Mouse (Mus musculus): ENCODE results near the gene Nr1h2. TPM values are rescaled to one million over a fixed set of nuclear protein-coding genes. Genes with fewer than 3 reads are reported as not detected.

Nr1h2 gene
- total RNA-seq (2014; fragmentation: Nextera tagmentation) = 56.8 and 63.3 TPM in 2 replicates
- 21.5 and 34.6 TPM in 2 replicates for total RNA-seq (2017)

GRCm38 (mm10) chr7:44553826-44554225, at the start of gene Nr1h2:
Nr1h2 (minus strand) TSS chr7:44553951.
- ATAC-seq (replicated peaks; ENCODE audit: poor library complexity, severe bottlenecking) = peak; percentile 67

- no peak for ATAC-seq (replicated peaks; ENCODE audit: poor library complexity, severe bottlenecking)
These were observed 49.6 kb upstream of the Nr1h2 start for GRCm38 (mm10) chr7:44603186-44603855.

GRCm38 (mm10) chr7:44602443-44602842, 48.7 kb upstream of the Nr1h2 start:
- ATAC-seq (replicated peaks; ENCODE audit: poor library complexity, severe bottlenecking) = no peak

- no peak for ATAC-seq (replicated peaks; ENCODE audit: poor library complexity, severe bottlenecking)
These were observed 47.9 kb upstream of the Nr1h2 start for GRCm38 (mm10) chr7:44601646-44602045.

GRCm38 (mm10) chr7:44600691-44601262, 47.0 kb upstream of the Nr1h2 start:
- ATAC-seq (replicated peaks; ENCODE audit: poor library complexity, severe bottlenecking) = no peak

- ATAC-seq (replicated peaks; ENCODE audit: poor library complexity, severe bottlenecking) = no peak
These were observed 44.6 kb upstream of the Nr1h2 start for GRCm38 (mm10) chr7:44598336-44598735.

GRCm38 (mm10) chr7:44597666-44598065, 43.9 kb upstream of the Nr1h2 start:
- no peak for ATAC-seq (replicated peaks; ENCODE audit: poor library complexity, severe bottlenecking)

GRCm38 (mm10) chr7:44596996-44597538, 43.3 kb upstream of the Nr1h2 start:
- no peak for ATAC-seq (replicated peaks; ENCODE audit: poor library complexity, severe bottlenecking)

GRCm38 (mm10) chr7:44596051-44596450, 42.3 kb upstream of the Nr1h2 start:
- ATAC-seq (replicated peaks; ENCODE audit: poor library complexity, severe bottlenecking) = no peak

GRCm38 (mm10) chr7:44595131-44595561, 41.4 kb upstream of the Nr1h2 start:
- ATAC-seq (replicated peaks; ENCODE audit: poor library complexity, severe bottlenecking) = no peak

GRCm38 (mm10) chr7:44594291-44594690, 40.5 kb upstream of the Nr1h2 start:
- ATAC-seq (replicated peaks; ENCODE audit: poor library complexity, severe bottlenecking) = no peak

GRCm38 (mm10) chr7:44593775-44594174, 40.0 kb upstream of the Nr1h2 start:
- peak; percentile 55 for ATAC-seq (replicated peaks; ENCODE audit: poor library complexity, severe bottlenecking)

- no peak for ATAC-seq (replicated peaks; ENCODE audit: poor library complexity, severe bottlenecking)
These were observed 39.3 kb upstream of the Nr1h2 start for GRCm38 (mm10) chr7:44593051-44593450.

- no peak for ATAC-seq (replicated peaks; ENCODE audit: poor library complexity, severe bottlenecking)
These were observed 37.8 kb upstream of the Nr1h2 start for GRCm38 (mm10) chr7:44591348-44592116.

GRCm38 (mm10) chr7:44590402-44591347, 36.9 kb upstream of the Nr1h2 start, which contains the start of gene Kcnc3:
Kcnc3 (plus strand) TSS chr7:44590664.
- peak; percentile 82 for ATAC-seq (replicated peaks; ENCODE audit: poor library complexity, severe bottlenecking)

- ATAC-seq (replicated peaks; ENCODE audit: poor library complexity, severe bottlenecking) = no peak
These were observed 36.2 kb upstream of the Nr1h2 start for GRCm38 (mm10) chr7:44589946-44590345.

GRCm38 (mm10) chr7:44589149-44589548, 35.4 kb upstream of the Nr1h2 start:
- ATAC-seq (replicated peaks; ENCODE audit: poor library complexity, severe bottlenecking) = peak; percentile 54

- ATAC-seq (replicated peaks; ENCODE audit: poor library complexity, severe bottlenecking) = no peak
These were observed 34.6 kb upstream of the Nr1h2 start for GRCm38 (mm10) chr7:44588338-44588737.

GRCm38 (mm10) chr7:44587676-44588075, 33.9 kb upstream of the Nr1h2 start:
- ATAC-seq (replicated peaks; ENCODE audit: poor library complexity, severe bottlenecking) = no peak

- no peak for ATAC-seq (replicated peaks; ENCODE audit: poor library complexity, severe bottlenecking)
These were observed 33.2 kb upstream of the Nr1h2 start for GRCm38 (mm10) chr7:44586930-44587329.
